Mouse (Mus musculus) ES-E14 (cell line): ENCODE results near the gene Osbpl2. TPM values are rescaled to one million over a fixed set of nuclear protein-coding genes. Genes with fewer than 3 reads are reported as not detected.

Experiments
- DNase-seq: peaks from one replicate; pipeline ENCODE4 v3.0.0-alpha.2; 2013; ENCODE audit warnings: low read depth, low spot score
- H3K27ac ChIP-seq: 2 replicates; pipeline ENCODE4 v1.5.1; 2012; ENCODE audit warnings: low read depth, mild to moderate bottlenecking, low read length, moderate library complexity, mixed read lengths; ENCODE audit not compliant: poor library complexity, insufficient read depth, severe bottlenecking
- H3K36me3 ChIP-seq: 2 replicates; pipeline ENCODE4 v1.6.1; 2012; ENCODE audit warnings: mild to moderate bottlenecking, low read length, moderate library complexity, mixed read lengths; ENCODE audit not compliant: control insufficient read depth, poor library complexity, insufficient read depth, severe bottlenecking
- H3K4me1 ChIP-seq, 2 experiments: fragments of 150-350 bp in 1 of 2; sonication (generic) in 1 of 2; 2 replicates each; pipeline ENCODE4 v1.6.1; 2012; ENCODE audit warnings: low read length in 2 of 2, mild to moderate bottlenecking in 1 of 2, mixed read lengths in 1 of 2; ENCODE audit not compliant: control insufficient read depth in 2 of 2, insufficient read depth in 2 of 2, poor library complexity in 1 of 2
- H3K4me3 ChIP-seq, 2 experiments: fragments of 150-350 bp in 1 of 2; sonication (generic) in 1 of 2; 2 replicates each; pipeline ENCODE4 v1.5.1; 2012; ENCODE audit warnings: low read length in 2 of 2, low read depth in 1 of 2, mild to moderate bottlenecking in 1 of 2, mixed read lengths in 1 of 2; ENCODE audit not compliant: insufficient read depth in 1 of 2, poor library complexity in 1 of 2, severe bottlenecking in 1 of 2
- H3K9ac ChIP-seq: 2 replicates; pipeline ENCODE4 v1.6.1; 2012; ENCODE audit warnings: low read depth, mild to moderate bottlenecking, low read length, mixed read lengths; ENCODE audit not compliant: poor library complexity, insufficient read depth, severe bottlenecking
- H3K9me3 ChIP-seq: fragments of 150-350 bp; sonication (generic); 2 replicates; pipeline ENCODE4 v1.6.1; 2012; ENCODE audit warnings: low read depth, mild to moderate bottlenecking, low read length; ENCODE audit not compliant: control insufficient read depth, insufficient read depth
- CHD2 ChIP-seq: IDR thresholded peaks from 2 replicates; pipeline ENCODE4 v1.6.1; 2014; ENCODE audit warnings: mild to moderate bottlenecking, low read depth, low read length, inconsistent platforms
- HCFC1 ChIP-seq: IDR thresholded peaks from 2 replicates; pipeline ENCODE4 v1.6.1; 2012; ENCODE audit warnings: low read length, inconsistent platforms, borderline replicate concordance; ENCODE audit not compliant: insufficient read depth
- MAFK ChIP-seq: IDR thresholded peaks from 2 replicates; pipeline ENCODE4 v1.6.1; 2014; ENCODE audit warnings: mild to moderate bottlenecking, low read depth, low read length, inconsistent platforms; ENCODE audit not compliant: insufficient read depth
- ZC3H11A ChIP-seq: IDR thresholded peaks from 2 replicates; pipeline ENCODE4 v1.6.1; 2012; ENCODE audit warnings: low read depth, mild to moderate bottlenecking, inconsistent platforms, low read length, borderline replicate concordance
- ZNF384 ChIP-seq: IDR thresholded peaks from 2 replicates; pipeline ENCODE4 v1.6.1; 2012; ENCODE audit warnings: low read depth, low read length, inconsistent platforms
- in situ Hi-C, 2 experiments: fragments of 600-800 bp; cut with MboI; formaldehyde crosslinking; loops; one replicate each; pipeline ENCODE4 v1.15.1; 2025; ENCODE audit warnings: low sequenced_read_pairs in 2 of 2, inconsistent platforms in 1 of 2; ENCODE audit not compliant: unreplicated experiment in 2 of 2
- total RNA-seq: library from RNA; depleted of rRNA; stranded (reverse); fragments of 300-350 nt; gene quantifications from 2 replicates; pipeline ENCODE4 v1.2.3, GENCODE M21; 2012

Gene Osbpl2
- total RNA-seq, 1 experiment, result 12.3 TPM

- H3K4me1 ChIP-seq, result peaks cover 2 to 13% of the 10 kb centered on the region in 2 experiments; a peak in 2 of 4 replicates
- H3K27ac ChIP-seq, result no peak overlapping the region
- no peak for DNase-seq
- H3K36me3 ChIP-seq, result no peaks in the 10 kb centered on the region
- H3K4me3 ChIP-seq, result no peak overlapping the region
- H3K9me3 ChIP-seq, result no peaks in the 10 kb centered on the region
- in situ Hi-C loops, result no loop called here
- no peak overlapping the region for H3K9ac ChIP-seq
- no peak for TF ChIP-seq ZC3H11A
- TF ChIP-seq ZNF384, result no peak
- no peak for TF ChIP-seq MAFK
These were observed 10.8 kb upstream of the Osbpl2 start for GRCm38 (mm10) chr2:180108285-180108684.

- DNase-seq, result no peak
- in situ Hi-C loops, result no loop called here
- peaks cover 8 to 33% of the 10 kb centered on the region in 2 experiments; a peak in 3 of 4 replicates for H3K4me1 ChIP-seq
- no peak overlapping the region for H3K27ac ChIP-seq
- H3K9me3 ChIP-seq, result no peaks in the 10 kb centered on the region
- no peaks in the 10 kb centered on the region for H3K36me3 ChIP-seq
- no peak overlapping the region for H3K4me3 ChIP-seq
- no peak for TF ChIP-seq ZNF384
- no peak for TF ChIP-seq HCFC1
- no peak for TF ChIP-seq ZC3H11A
- TF ChIP-seq CHD2, result no peak
- no peak for TF ChIP-seq MAFK
- H3K9ac ChIP-seq, result no peak overlapping the region
These were observed 4.9 kb upstream of the Osbpl2 start for GRCm38 (mm10) chr2:180113909-180114890.

GRCm38 (mm10) chr2:180115279-180115678 lies 3.8 kb upstream of the Osbpl2 start:
- H3K36me3 ChIP-seq, result no peaks in the 10 kb centered on the region
- TF ChIP-seq MAFK (no peak), HCFC1 (no peak), ZNF384 (no peak), ZC3H11A (no peak), CHD2 (no peak)
- no peak overlapping the region for H3K27ac ChIP-seq
- H3K4me3 ChIP-seq, result no peak overlapping the region
- no peaks in the 10 kb centered on the region for H3K9me3 ChIP-seq
- no peak overlapping the region for H3K9ac ChIP-seq
- in situ Hi-C loops, result no loop called here
- DNase-seq, result no peak
- H3K4me1 ChIP-seq, result peaks cover 8 to 37% of the 10 kb centered on the region in 2 experiments; a peak in 3 of 4 replicates

- Histone ChIP-seq H3K4me3 (no peak overlapping the region), H3K4me1 (peaks cover 8 to 37% of the 10 kb centered on the region in 2 experiments; a peak in 3 of 4 replicates), H3K36me3 (no peaks in the 10 kb centered on the region), H3K9ac (no peak overlapping the region), H3K9me3 (no peaks in the 10 kb centered on the region), H3K27ac (no peak overlapping the region)
- TF ChIP-seq ZNF384 (no peak), MAFK (no peak), ZC3H11A (no peak), HCFC1 (no peak), CHD2 (no peak)
- in situ Hi-C loops, result no loop called here
- DNase-seq, result no peak
These were observed 3.0 kb upstream of the Osbpl2 start for GRCm38 (mm10) chr2:180116081-180116493.
